Mouse (Mus musculus): Measurements from ENCODE around the gene Amt.

DNA sequence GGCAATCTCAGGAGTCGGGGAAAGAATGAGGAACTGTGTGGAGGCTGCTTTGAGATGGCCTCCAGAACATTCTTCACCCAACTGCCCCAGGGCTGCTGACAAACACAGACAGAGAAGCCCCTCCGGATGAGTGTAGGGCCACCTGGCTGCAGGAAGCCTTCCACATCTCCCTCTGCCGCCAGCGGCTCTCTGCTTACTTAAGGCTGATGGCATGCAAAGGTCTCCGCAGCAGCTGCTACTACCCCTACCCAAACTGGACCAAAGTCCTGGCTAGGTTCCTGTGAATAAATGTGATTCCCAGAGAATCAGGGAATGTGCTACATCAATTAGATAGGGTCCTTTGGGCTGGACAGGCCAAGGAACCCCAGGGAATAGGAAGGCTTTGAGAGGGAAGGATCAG is 24.0 kb upstream of the Amt start:
- TF ChIP-seq EP300 (IDR thresholded peaks at IDR 0.05; ENCODE audit: insufficient read depth, low read depth, low read length) = no peak
- TF ChIP-seq CTCF (IDR thresholded peaks at IDR 0.05; ENCODE audit: low read depth, low read length) = no peak

All from ES-Bruce4 (cell line).